Mouse (Mus musculus) regulatory T cell (primary cell): Measurements from ENCODE around the gene Gatad2a.

ENCODE experiments used
- in situ Hi-C: fragments of 300-600 bp; cut with MboI, MseI; formaldehyde crosslinking; loops from one replicate; pipeline ENCODE4 v1.15.1; 2025; ENCODE audit warnings: high pct_unique_total_duplicates

Gene Gatad2a

DNA sequence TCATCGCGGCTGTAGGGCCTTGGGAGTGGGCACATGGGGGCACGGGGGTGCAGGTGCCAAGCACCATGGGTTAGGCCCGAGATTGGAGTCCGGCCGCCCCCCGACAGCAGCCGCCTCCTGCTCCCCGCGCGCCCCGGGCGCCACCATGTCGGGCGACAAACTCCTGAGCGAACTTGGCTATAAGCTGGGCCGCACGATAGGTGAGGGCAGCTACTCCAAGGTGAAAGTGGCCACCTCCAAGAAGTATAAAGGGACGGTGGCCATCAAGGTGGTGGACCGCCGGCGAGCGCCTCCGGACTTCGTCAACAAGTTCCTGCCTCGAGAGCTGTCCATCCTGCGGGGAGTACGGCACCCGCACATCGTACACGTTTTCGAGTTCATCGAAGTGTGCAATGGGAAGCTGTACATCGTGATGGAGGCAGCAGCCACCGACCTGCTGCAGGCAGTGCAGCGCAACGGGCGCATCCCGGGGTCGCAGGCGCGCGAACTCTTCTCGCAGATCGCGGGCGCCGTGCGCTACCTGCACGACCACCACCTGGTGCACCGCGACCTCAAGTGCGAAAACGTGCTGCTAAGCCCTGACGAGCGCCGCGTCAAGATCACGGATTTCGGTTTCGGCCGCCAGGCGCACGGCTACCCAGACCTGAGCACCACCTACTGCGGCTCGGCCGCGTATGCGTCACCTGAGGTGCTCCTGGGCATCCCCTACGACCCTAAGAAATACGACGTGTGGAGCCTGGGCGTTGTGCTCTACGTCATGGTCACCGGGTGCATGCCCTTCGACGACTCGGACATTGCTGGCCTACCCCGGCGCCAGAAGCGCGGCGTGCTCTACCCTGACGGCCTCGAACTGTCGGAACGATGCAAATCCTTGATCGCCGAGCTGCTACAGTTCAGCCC lies 93.8 kb downstream of the Gatad2a start, which contains the start of the genes Tssk6, Ndufa13 and Yjefn3:
TSS of gene Tssk6 (plus strand) at position 22 of the 900 bp plus-strand sequence.
TSS of gene Ndufa13 (minus strand) at position 396 of the 900 bp plus-strand sequence.
TSS of gene Yjefn3 (minus strand) at position 550 of the 900 bp plus-strand sequence.
- in situ Hi-C loops: loop anchor here (5.0 kb wide), 1 partner anchor 95 kb away; the partner anchor contains the start of gene Gatad2a

DNA sequence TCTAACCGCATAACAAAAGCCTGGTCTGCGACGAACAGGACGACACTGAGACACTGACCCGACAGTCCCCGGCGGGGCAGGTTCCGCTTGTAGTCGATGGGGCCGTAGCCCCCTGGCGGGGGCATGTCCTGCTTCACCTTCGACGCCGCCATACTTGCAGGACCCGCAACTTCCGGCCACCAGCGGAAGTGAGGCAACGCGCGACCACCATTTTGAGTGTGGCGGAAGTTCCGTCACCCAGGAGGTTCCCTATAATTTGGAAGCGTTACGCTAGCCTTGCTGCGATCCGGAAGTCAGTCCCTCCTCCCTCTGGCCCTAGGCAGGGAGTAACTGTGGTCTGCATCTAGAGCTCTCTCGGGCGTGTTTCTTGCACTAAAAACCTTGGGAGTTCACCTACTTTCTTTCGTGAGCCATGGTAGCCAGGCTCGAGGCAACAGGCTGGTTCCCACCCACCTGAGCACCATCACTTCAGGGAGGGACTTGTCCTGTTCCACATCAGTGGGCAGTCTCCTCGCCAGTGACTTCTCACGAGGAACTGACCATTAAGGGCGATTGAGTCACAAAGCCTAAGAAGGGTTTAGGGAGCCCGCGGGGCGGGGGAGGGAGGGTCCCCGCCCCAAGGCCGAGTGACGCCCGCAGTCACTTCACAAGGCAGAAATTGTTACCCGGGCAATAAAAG lies 94.6 kb downstream of the Gatad2a start:
- in situ Hi-C loops: loop anchor here (5.0 kb wide), 1 partner anchor 96 kb away; the partner anchor contains the start of gene Gatad2a

DNA sequence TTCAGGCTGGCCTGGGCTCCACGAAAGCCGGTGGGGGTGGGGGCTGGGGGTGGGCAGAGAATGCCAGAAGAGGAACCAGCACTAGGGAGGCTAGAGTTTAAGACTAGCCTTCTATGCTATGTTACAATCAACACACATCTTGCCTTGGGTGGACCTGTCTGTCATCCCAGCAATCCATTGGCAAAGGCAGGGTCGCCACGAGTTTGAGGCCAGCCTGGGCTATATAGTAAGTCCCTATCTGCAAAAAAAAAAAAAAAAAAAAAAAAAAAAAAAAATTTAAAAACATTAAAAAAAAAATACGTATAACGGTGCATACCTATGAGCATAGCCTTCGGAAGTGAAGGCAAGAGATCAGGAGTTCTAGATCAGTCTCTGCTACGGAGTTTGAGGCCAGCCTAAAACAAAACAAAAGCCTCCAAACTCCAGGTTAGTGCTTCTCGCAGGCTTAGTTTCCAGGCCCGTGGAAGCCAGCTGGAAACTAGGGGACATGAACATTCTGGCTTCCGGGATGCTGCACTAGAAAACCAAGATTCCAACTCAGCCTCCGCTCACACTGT lies 95.2 kb downstream of the Gatad2a start:
- in situ Hi-C loops: loop anchor here (5.0 kb wide), 1 partner anchor 96 kb away; the partner anchor contains the start of gene Gatad2a

DNA sequence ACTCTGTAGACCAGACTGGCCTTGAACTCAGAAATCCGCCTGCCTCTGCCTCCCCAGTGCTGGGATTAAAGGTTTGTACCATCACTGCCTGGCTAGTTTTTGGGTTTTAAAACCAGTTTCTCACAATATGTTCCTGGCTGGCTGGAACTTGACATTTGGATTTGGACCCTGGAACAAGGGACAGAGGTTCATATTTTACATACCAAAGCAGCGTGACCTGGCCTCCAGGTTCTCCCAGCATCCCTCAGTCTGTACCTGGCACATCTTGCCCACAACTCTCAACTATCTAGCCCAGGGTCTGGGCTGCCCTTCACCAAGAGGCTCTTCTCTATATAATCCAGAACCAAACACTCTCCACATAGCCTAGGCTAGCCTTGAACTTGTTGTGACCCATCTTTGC lies 96.3 kb downstream of the Gatad2a start:
- in situ Hi-C loops: loop anchor here (5.0 kb wide), 1 partner anchor 97 kb away; the partner anchor contains the start of gene Gatad2a

DNA sequence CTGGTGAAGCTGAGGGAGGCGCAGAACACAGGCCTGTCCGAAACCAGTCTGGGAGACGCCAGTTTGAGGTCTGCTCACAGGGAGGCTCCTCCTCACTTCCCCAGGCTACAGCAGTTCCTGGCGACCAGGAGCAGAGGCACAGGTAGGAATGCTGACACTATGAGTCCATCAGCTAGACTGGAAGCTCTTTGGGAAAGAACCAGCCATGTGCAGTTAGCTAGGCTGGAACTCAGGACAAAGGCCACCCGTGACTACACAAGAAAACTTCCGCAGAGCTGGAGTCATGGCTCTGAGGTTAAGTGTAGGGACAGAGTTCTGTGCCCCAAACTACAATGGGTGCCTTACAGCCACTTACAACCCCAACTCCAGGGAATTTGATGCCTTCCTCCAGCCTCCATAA lies 98.3 kb downstream of the Gatad2a start:
- in situ Hi-C loops: no loop called here

DNA sequence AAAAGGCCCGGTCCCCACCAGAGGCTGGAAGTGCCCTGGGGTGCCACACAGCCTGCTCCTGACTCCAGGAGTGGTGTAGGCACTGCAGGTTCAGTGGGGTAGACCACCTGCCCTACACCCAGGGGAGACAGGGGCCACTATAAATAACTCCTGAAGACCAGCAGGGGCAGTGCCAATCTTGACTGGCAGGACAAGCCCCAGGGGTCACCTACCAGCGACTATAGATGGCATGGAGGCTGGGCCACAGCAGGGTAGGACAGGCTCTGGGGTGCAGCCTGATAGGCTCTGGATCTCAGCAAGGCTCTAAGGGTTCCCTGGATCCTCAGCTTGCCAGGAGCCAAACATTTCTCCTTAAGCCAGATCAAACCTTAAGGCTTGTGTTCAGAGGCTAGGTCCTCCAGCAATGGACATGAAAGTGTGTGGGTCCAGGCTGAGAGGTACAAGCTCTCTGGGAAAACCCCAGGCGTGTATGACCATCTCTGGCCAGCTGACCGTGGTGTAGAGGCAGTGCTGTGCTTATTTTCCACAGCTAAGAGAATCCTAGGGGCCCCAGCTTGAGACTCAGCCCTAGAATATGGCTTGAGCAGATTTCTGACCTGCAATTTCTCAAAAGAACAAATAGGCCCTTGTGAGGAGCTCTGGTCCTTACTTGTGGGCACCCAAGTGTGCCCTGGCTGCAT lies 100.3 kb downstream of the Gatad2a start:
- in situ Hi-C loops: no loop called here

DNA sequence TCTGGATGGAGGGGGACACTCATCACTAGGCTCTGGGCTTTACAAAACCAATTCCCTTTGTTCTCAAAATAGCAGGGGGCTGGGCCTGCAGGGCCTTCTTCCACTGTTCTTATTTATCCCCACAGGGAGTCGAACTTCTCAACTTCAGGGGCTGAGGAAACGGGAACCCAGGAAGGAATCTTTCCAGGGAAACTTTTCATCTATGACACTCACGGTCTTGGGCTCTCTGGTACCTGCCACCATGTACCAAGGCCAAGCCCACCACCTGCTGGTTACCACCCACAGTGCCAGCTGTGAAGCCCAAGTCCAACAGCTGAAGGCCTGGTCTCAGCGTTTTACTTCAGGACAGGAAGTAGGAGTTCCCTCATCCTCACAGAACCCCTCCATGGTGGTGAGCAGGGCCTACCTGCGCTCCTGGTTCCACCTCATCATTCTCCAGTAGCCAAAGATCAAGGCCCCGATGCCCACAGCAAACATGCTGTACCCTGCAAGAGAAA lies 101.3 kb downstream of the Gatad2a start:
- in situ Hi-C loops: no loop called here

DNA sequence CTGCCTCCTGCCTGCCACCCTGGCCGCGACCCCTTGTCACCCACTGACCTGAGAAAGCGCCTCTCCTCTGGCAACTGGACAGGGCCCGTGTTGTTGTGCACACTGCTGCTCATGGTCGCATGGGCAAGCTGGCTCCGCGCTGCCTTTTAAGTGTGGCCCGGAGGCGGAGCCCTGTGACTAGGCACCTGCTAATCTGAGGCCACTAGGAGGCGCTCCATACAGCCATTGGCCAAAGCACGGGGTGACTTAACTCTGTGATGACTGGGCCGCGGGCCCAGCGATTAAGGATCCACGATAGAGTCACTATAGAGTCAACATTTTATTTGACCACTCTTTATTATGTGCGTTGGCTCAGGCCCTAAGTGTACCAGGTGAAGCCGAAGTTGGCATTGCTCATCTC lies 102.3 kb downstream of the Gatad2a start:
- in situ Hi-C loops: no loop called here

DNA sequence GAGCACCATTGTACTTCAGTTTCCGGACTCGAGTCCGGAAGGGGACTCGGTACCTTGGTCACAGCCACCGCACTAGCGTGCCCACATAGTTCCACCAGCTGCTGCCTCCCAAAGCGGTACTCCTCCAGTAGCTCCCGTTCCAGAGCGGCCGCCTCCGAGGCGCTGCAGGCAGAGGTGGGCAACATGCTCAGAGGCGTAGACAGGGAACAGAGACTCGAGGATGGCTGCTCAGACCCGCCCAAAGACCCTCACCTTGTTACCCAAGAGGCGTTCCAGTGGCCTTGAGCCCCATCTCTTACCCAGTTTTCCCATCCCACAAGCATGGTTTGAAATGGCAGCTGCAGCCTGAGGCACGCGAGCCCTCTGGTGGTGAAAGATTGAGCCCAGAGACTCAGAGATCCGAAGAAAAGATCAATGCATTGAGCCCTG lies 105.4 kb downstream of the Gatad2a start:
- in situ Hi-C loops: no loop called here

DNA sequence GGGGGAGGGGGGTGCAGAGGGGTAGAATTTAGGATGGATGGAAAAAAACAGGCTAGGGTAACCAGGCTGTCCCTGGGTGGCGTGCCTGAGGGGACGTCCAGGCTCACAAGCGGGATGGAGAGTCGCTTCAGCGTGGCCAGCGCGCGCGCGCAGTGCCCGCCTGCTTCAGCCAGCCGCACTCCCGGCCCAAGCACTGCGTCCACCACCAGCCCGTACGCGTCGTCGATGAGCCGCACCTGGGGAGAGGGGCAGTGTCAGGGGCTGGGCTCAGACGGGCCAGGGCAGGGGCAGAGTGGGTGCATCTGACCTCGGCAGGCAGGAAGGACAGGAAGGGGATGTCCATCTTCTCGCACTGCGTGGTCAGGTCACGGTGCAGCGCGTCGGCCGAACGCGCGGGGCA lies 107.3 kb downstream of the Gatad2a start:
- in situ Hi-C loops: no loop called here

DNA sequence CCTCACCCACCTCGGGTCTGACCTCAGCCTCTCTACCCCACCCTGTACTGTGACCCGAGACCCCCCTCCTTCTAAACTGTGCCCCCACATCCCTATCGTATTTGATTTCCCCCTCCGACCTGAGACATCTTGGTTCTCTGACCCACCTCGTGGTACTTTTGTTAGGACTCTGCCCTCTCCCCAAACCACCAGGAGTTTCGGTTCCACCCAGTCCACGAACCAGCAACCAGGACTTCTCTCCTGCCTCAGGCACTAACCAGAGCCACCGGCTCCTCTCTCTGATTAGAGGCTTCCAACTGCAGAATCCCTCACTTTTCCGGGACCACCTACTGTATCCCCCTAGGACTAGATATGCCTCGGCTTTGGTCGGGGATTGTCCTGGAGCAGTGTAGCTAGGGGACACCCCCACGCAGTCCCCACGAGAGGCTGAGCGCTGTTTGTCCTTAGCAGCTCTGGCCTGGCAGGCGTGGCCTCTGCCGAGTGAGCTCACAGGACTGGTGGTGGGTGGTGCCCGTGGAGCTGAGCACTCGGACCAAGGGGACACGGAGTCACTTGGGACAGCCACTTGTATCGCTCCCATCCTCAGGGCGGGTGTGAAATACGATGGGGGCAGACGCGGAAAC lies 107.8 kb downstream of the Gatad2a start:
- in situ Hi-C loops: no loop called here

DNA sequence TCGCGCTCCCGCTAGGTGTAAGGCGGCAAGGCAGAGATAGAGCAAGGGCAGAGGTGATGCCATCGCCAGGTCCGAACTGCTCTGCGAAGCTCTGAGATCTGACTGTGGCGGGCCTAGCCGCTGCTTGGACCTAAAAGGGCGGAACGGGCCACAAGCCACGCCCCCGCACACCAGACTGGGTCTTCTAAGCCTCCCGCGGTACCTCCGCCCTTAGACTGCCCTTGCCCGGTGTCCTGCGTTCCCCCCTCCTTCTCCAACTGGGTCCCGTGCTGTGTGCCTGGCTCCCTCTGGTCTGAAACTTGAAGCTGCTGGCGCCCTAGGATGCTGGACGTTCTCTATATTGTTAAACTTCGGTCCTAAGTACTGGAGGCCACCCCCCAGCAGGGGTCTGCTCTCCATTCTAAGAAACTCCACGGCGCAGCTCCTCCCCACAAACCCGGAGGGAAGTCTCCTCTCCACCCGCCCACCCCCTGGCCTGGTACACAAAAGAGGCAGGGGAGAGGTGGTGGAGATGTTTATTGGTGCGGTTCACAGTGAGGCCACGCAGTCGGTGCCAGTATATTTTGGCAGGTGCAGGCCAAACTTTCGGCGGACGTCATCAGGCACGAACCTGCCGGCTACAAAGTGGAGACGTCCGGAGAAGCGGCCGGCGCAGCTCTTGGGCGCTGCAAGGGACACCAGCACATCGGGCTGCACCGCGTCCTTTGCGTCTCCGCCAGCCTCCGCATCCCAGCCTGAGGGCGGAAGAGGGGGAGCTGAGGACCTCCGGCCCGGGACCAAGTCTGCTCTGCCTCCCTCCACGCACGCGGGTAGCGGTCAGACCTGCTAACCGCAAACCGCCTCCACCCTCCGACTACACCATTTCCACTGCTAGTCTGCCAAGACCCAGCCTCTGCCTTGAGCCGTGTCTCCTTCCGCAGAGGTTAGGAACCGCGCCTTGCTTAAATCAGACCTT lies 108.6 kb downstream of the Gatad2a start, which contains the start of gene Cilp2:
TSS of gene Cilp2 (minus strand) at position 399 of the 955 bp plus-strand sequence.
- in situ Hi-C loops: no loop called here

DNA sequence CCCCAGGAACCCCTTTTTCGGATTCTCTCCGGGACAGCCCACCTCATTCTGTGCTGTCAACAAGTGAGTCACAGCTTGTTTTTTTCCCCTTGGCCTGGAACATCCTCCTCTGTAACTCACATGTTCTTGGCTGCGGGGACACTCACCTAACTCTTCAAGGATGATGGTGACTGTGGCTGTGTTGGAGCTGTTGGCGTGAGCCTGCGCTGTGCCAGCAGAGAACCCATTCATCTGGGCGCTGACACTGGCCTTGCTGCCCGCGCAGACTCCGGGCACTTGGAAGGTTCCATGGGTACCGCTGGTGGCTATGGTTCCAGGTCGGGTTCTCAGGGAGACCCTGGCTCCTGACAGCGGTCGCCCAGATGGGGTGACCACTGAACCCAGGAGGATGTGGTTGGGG lies 112.0 kb downstream of the Gatad2a start:
- in situ Hi-C loops: no loop called here

DNA sequence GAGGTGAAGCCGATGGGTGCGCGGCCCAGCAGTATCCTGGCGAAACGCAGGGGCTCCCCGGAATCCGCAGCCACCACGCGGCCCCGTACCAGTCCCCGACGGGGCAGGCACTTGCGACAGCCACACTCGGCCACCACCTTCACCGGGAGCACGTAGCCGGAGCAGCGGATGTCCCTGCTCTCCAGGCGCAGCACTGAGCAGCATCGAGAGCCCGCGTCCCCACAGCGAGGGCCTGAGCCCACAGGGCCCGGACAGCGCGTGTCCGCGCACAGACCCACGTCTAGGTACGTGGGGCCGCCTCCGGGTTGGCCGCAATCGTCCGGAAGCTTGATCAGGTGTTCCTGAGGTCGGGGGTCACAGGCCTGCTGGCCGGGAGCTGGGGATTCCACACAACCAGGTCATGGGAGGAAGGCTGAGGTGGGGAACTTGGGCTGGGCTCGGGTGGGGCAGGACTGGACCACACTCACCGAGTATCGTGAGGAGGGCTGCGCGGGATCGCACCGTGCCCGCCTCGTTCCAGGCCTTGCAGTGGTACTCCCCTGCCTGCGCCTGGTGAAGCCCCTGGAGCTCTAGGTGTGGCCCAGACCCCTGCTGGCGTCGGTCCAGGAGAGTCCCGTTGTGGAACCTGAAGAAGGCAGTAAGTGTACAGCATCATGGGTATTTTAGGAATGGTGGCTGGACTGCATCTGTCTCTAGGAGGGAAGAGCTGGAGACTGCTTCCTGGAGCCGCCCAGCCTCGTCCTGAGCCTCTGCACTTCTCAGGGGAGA lies 113.2 kb downstream of the Gatad2a start:
- in situ Hi-C loops: no loop called here

DNA sequence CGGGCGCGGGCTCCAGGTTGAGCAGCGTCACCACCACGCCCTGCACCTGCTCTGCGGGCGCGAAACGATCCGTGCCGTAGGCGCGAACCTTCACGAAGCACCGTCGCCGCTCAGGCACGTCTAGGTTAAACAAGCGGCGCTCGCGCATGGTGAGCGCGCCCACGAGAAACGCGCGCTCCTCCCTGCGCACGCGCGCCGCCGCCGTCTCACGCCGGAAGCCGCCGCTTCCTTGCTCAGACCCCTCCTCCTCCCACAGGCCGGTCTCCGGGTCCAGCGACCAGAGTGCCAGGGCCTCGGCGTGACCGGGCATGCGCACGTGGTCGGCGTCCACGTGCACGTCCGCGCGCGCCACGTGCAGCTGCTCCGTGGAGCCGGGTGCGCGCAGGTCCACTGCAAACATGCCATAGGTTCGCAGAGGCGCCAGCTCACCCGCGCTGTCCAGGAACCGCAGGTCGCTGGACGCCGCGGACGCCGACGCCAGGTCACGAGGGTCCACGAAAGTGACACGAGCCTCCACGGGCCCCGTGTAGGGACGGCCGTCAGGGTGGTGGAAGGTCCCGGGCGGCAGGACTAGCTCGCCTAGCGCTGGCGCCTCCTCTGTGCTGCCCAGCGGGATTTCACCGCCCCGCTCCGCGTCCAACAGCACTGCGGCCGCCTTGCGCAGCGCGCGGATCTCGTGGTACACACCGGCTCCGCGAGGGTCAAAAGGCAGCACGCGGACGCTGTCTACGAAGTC lies 114.0 kb downstream of the Gatad2a start:
- in situ Hi-C loops: no loop called here

DNA sequence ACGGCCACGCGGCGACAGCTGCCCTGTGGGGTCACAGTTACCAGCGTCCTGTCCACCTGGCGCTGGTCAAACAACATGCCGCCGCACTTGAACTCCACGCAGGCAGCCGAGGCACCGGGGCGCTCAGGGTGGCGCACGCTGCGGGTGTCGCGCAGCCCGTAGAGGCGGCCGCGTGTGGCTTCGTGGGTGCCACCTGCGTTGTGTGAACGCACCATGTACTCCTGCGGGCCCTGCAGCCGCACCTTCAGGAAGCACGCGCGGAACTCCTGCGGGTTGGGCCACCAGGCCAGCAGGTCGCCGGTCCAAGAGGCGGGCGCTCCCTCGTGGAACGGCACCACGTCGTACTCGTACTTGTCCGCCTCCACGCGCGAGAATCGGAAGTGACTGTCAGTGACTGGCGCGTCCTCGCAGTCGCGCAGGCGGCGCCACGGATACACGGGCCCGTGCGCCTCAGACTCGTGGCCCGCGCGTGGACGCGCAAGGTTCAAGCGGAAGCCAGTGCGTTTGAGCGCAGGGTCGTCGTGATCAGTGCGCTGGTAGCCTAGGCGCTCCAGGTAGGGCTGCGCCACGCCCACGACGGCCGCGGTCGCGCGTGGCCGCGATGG lies 114.8 kb downstream of the Gatad2a start:
- in situ Hi-C loops: no loop called here

DNA sequence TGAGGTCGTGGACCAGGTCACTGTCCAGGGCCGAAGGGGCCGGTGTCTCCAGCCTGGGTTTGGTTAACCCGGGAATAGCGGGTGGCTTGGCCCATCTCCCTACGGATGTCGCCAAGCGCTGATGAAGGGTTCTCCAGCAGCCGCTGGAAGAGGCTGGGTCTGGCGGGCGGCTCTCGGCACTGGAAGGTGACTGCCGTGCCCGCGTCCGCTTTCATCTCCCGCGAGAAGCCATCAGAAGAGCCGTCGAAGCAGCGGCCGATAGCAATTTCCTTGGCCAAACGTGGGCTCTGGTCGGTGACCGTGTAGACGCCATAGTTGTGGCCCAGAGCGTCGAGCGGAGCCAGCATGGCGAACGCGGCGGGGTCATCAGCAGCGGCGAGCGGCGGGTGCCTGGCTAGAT lies 115.3 kb downstream of the Gatad2a start:
- in situ Hi-C loops: no loop called here

DNA sequence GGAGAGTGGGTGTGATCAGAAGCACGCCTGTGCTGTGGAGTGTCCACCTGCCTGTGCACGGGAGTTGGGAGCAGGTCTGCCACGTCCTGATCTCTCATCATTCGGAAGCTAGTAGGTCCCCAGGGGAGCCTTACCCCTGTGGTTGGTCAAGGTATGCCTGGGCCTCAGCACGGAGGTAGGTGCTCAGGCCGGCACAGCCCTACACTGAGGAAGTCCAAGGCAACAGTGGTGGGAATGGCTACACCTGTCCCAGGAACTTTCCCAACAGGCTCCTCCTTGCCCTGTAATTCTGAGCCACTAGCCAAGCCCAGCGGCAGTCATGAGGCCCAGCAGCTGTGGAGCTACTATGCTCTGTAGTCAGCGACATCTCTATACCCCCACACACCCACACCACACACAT lies 116.5 kb downstream of the Gatad2a start:
- in situ Hi-C loops: no loop called here
